Mouse (Mus musculus) monocyte, adult 2 months (primary cell): ENCODE measurements around the gene Peak1.

Experiments
- DNase-seq, 2 experiments: peaks; one replicate each; pipeline ENCODE4 v3.0.0; 2022; ENCODE audit warnings: low spot score in 2 of 2, low read depth in 1 of 2

The Peak1 gene

DNA sequence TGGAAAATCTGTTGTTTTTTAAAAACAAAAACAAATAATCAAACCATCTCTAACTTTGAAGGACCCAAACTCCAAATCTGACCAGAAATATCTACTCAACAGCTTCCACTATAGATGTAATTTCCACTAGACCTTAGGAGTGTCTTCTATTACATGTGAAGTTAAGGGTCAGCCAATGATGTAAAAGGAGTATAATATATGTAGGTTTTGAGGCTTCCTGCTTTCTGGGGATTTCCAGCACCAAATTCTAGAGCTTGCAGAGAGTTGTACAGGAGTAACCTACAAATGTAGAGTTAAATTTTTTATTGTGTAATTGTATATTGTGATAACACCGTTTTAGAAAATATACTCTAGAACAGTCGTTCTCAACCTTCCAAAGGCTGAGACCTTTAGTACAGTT lies 96.6 kb downstream of the Peak1 start:
- DNase-seq, result no peak

DNA sequence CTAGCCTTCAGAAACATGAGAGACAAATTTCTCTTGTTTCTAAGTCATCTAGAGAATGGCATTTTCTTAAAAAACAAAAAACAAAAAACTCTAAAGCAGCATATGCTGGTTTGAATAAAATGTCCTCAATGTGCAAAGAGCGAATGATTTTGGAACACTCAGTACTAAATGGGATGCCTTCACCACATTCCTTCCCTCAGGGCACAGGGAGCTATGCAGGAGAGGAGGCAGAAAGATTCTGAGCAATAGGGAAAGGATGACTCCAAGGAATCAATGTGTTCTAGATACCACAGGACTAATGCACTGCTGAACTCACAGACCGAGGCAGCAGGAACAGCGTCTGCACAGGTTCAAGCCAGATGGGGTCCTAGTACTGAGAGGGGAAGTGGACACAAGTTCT lies 103.5 kb downstream of the Peak1 start:
- no peak for DNase-seq

DNA sequence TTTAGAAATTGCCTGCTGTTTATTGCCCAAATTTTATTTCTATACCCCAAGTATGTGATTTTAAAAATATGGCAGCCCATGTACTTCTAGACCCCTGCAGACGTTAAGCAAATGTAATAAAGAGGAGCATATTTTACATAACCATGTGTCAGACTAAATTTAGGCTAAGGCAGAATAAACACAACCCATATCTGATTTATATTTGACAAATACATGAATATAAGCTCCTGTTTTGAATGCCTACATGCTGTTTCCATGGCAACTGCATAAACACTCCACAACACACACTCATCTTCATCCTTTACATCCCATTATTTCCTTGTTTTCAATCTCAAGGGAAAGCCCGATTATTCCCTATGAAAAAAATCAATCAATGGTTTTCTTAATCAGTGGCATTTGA lies 108.8 kb downstream of the Peak1 start:
- no peak for DNase-seq

DNA sequence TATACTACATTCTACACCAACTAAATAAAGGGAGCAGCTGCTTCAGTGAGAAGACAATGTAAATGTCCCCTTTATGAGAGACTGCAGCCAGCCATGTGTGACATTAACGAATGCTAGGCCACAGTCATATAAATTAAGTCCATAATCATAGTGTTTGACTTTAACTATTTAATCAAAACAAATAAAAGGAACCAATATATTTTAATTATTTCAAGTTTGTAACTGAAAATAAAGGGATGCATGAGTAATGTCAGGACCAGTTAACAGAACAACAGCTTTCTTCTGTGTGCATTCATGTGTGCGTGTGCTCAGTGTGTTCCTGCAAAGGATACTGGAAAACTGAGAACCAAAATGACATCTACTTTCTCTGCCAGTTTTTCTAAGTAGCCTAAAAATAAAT lies 113.3 kb downstream of the Peak1 start:
- DNase-seq, result no peak

DNA sequence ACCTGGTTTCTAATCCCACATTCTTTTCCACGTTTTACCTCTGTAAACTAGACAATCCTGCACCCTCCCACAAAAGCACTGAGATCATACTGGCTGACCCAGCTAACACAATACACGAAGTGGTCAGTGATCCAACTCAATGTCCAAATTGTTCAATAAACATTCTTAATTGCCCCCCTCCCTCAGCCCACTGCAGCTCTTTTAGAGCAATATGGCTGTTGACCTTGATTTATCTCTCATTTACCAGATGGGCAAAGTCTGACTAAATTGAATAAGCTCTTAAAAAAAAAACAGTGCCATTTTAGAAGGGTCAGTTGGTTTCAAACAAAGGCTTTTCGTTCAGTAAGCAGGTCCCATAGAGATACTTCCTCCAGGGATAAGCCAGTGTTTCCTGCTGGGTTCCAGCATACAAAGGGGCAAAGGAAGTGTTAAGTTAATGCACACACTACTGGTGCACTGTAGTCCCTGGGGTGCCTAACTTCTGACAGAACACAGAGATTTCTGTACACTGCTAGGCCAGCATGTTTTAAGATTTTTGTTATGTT lies 114.9 kb downstream of the Peak1 start:
- DNase-seq, result no peak

DNA sequence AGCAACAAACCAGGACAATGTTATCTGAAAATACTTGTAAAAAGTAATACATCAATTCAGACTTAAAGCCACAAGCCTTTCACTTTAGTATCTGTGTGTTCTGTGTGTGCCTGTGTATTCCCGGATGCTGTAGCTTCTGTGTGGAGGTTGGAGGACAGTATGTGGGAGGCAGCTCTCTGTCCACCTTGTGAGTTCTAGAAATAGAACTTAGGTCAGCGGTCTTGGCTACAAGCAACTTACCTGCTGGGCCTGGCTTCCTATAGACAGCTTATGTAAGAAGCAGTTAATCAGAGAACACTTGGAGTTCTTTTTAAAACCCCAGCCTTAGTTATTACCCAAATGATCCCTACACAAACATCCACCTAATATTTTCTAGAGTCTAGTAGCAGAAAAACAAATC lies 127.8 kb downstream of the Peak1 start:
- DNase-seq, result no peak

DNA sequence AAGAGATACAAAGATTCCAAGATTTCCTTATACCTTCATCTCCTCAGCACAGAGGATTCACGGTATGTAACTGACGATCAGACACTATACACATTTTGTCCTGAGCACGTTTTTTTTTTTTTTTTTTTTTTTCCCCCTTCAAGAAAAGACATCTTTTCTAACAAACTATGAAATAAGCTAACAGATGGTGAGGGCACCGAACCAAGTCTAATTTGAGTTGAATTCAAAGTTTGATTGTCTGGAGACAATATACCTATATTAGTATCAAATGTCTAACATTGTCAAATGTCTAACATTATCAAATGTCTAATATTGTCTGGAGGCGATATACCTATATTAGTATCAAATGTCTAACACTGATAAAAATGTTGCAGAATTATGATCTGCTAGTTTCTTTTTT lies 135.4 kb downstream of the Peak1 start:
- DNase-seq, result no peak

DNA sequence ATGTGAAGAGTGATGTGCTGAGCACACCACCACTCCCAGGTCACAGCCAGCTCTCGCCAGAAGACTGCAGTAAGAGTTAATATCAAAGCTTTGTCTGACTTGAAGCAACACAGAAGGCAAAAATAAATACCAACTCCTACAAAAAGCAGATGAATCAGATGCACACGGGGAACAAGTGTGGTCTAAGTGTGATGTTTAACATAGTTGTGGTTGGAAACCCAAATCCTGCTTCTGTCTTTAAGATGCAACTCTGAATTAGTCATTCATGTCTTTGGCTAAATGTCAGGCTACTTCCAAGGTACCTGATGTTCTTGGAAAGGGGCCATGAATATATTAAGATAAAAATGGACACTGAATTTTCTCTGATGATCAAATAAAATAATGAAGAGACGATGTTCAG lies 144.3 kb downstream of the Peak1 start:
- no peak for DNase-seq

DNA sequence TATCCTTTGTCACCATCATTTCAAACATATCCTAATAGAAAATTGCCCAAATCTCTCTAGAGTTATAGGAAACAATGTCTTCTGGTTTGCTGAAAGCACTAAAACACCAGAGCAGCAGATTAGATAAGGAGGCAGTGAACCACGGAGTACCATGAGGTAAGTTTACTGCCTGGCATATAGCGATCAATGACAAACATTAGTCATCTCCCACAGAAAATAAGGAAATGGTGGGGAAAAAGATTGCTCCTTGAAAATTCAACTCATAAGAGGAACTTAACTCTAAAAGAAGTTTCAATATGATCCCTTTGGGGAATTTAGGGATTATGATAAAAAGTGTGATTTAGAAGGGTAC lies 145.6 kb downstream of the Peak1 start:
- DNase-seq, result no peak

DNA sequence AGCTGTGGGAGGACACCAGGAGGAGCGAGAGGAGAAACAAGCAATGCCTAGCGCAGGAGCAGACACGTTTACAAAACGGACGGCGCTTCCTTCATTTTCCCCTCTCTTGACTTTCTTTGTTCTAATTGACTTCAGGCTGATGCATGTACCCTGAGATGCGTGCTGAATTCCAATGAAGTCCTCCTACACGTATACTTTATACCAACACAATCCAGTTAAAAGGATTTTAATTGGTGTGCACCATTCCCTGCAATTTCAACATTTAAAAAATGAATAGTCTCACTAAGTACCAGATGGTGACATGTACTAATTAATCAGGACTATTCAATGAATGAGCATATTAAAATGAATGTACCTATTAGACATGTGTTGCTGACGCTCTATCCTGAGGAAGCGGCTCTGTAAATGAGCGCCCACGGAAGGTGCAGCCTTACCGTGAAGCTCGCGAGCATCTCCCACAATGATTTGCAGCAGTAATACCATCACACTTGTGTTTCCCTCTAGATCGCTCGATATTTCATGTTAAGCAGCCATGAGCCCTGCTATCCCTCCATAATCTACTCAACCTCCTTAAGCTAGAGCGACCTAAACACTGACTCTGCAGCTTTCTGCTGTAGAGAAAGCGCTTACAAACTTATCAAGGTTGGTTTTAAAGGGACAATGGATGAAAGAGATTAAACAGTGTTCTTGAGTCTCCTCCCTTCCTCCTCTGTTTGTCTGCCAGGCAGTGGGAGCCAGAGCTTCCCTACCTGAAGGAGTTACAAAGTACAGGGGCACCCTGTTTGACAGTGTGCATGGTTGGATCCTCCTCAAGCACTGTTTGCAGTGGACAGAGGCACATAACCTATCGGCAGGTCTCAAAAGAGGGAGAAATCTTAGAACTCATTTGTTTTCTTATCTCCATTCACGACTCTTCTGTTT lies 146.3 kb downstream of the Peak1 start:
- no peak for DNase-seq

DNA sequence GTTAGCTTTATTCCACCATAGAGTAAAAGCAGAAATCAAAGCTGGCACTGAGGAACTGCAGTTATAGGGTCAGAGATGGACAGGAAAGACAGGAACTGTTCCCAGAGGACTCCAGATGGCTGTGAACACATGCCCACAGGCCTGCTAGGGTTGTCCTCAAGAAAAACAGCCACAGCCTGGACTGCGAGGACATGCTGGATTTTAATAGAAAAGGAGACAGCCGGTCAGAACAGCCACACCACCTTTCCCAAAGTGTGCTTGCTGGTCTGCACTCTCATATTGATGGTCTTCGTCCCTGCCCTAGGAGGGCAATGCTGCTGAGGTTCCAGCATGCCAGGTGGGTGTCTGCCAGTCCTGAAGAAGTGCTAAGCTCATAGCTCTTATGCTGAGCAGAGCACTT lies 148.8 kb downstream of the Peak1 start:
- no peak for DNase-seq

DNA sequence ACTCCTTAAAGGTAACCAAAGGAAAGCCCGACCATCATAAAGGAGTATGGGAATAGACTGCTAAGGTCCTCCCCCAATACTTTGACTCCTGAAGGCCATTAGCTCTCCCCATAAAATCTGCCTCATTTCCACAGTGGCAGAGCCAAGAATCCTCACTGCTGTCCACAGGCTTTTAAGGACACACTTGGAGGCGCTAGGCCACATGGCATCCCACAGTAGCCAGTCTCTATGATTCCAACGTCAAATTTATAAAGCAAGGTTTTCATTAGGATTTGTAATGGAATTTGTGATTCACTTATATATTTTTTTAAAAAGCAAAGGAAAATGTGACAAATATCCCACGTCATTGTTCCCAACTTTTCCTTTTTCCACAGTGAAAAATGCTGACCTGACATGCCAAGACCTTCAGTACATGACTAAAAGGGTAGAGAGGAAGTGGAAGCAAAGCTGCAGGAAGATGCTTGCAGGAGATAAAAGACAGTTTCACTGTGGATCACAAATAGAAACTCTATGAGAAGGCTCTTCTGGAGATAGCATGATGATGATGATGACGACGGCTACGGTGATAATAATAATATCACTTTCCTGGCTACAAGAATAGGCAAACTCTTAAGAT lies 151.6 kb downstream of the Peak1 start:
- DNase-seq, result no peak

DNA sequence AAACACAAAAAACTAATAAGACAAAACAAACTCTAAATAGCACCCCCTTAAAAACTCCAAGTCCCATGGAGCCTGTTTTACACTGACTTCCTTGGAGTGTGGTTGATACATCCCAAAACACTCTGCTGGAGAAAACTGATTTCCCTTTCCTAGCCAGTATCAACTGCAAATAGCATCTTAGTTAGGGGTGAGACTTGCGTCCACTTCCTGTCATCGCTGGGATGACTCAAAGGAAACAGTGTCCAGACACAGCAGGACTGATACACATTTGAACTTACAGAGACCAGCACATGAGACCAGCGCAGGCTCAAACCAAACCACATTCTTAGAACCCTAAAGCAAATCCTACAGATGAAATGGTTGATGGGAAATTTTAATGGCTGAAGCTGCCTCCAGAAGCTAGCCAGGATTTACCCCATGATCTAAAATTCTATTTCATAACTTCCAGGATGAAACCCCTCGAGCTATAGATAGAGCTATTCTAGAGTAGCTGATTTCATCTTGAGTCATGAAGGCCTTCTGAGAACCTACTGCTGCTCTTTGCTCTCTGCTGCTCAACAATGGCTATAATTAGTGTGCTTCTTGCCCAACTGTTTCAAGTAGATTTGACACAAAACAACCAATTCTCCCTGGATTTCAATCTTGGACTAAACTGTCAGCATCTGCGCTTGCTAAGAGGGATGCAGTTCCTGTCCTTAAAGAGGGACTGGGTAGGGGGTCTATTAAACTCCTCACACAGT lies 152.2 kb downstream of the Peak1 start:
- no peak for DNase-seq

DNA sequence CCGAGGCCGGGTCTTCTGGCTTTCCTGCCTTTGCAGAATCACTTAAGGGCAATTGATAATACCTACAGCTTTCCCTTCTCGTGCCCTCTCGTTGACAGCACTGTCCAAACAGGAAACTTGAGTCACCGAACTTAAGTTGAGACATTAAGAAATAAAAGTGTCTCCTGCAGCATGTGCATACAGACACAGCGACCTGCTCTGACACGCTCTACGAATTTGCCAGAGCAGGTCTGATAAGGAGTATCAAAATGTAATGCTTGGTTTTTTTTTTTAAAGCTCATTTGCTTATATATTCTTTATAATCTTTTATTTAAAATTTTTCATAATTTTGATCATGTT lies 152.9 kb downstream of the Peak1 start:
- DNase-seq, result no peak

DNA sequence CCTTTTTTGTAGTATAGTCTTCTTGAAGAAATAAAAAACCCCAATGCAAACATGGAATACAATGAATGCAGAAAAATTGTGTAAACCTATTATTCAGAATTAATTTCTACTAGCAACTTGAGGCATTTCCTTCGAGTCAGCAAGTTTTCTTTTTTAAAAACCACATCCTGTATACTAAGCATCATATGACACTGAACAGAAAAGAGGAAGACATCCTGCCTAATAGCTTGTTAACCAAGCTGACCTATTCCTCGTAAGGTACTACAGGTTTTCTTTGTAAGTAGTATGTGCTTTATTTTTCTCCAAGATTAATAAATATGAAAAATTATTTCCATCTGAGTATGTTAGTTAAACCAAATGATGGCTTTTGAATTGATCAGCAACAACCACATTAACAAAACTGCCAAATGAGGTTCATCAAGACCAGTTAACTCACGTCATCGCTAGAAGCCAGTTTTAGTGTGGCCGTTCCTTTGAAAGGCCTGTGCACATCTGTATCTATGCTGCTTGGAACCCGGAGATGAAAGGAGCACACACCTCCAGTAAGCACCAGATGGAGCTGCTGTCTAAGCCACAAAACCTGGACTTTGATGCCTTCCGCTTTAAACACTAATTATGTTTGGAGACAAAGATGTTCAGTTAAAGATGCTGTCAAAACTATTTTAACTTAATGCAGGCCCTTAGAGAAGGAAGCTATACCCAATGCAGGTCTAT lies 153.4 kb downstream of the Peak1 start:
- no peak for DNase-seq

DNA sequence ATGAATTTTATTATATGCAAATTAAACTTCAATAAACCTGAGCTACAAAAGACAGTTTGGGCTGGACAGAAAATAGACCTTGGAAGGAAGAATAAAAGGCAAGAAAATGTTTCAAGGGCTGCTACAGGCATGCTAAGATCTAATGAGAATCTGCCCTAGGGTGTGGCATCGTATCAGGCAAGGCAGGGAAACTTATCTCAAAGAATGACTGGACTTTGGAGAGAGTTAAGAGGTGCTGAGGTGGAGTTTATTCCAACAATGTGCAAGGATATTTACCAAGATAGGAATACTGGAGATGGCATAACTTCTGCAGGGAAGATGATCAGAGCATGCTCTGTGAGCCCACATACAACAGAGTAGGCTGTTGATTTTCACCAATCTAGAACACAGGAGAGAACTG lies 154.8 kb downstream of the Peak1 start:
- DNase-seq, result no peak

DNA sequence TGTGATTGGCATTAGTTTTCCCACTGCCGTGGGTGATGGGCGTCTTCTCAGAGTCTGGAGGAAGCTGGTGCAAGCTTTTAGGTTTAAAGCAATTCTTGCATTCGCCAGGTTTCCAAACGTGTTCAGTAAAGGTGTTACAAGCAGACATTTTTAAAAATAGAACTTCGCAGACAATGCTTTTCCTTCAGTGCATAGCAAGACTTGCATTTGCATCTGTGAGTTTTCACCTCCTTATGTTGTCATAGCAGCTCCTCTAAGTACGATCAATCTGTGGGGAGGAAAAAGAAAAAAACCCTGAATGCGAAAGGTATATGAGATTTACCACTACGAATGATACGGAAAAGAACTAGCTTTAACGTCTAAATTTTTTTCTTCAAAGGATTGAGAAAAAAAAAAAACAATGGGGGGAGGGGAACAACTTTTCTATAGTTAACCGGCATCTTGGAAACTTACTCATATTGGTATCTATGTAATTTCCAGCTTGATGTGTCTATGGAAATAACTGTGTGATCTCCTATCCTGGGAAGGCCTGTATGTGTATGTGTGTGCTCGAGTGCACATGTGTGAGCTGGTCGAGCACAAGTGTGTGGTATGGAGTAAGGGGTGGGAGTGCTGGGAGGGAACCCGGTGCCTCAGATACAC lies 157.3 kb downstream of the Peak1 start:
- no peak for DNase-seq

DNA sequence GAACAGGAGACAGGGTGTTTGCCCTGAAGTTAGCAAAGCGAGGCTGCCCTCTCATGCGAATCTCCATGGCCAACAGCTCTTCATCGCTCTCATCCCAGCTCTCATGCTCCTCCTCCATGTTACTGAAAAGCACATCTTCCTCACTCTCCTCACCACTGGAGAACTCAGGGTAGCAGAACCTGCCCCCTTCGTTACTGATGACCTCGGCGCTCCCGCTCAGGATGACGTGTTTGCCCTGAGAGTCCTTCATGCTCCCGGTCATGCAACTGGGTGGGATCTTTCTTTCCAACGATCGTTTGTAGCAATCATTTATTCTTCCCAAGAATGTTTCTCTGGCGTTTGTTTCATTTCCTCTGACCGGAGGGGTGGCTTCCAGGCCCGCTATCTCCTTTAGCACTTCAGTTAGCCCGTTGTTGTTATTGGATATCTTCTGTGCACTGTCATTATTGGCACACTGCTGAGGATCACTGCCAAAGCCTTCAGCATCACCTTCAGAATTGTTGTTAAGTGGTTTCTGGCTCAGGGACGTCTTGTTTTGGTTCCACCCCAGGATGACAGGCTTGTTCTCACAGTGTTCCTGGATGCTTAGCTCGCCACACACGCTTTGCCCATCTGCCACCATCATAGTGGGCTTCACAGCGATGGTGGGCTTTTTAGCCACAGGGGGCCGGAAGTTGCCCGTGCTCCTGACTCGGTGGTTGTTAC lies 157.9 kb downstream of the Peak1 start:
- no peak for DNase-seq

DNA sequence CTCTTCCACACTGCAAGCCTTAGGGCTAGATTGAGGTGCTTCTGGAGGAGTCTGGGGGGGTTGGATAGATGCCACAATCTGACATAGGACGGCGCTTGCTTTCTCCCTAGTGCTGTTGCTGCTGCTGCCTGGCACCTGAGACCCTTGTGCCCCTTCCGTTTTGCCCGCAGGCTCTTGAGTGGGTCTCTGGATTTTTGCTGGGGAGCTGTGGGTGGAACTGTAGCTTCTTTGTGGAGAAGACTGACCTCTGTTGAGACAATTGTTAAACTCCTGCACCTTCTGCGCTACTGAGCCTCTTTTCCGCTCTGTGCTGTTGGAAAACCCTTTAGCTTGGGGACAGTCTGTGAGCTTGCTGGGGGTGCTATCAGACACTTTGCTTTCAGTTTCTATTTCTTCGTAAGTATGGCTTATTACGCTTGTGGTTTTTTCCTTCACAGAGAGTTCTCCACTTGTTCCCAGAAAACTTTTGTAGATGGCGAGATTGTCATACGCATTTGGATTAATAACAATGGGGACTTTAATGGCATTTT lies 159.5 kb downstream of the Peak1 start:
- no peak for DNase-seq
